Mouse (Mus musculus): Measurements from ENCODE around the gene Pard6b.

Pard6b gene

DNA sequence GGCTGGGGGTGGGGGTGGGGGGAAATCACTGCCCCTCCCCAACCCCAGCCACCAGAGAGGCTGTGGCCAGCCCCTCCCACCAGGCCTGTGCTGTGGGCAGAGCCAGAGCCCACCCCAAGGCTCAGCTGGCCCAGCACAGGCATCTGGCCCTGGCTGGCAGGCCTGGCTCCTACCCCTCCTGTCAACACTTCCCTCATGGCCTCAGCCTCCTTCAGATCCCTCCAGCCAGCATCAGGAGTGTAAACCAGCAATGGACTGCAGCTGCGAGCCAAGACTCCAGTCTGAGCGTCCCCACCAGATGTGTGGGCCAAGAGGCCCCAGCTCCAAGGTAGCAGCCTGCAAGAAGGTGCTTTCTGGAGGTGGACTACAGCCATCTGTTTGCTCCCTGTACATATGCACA lies 64.6 kb downstream of the Pard6b start:
- no peak for DNase-seq

DNA sequence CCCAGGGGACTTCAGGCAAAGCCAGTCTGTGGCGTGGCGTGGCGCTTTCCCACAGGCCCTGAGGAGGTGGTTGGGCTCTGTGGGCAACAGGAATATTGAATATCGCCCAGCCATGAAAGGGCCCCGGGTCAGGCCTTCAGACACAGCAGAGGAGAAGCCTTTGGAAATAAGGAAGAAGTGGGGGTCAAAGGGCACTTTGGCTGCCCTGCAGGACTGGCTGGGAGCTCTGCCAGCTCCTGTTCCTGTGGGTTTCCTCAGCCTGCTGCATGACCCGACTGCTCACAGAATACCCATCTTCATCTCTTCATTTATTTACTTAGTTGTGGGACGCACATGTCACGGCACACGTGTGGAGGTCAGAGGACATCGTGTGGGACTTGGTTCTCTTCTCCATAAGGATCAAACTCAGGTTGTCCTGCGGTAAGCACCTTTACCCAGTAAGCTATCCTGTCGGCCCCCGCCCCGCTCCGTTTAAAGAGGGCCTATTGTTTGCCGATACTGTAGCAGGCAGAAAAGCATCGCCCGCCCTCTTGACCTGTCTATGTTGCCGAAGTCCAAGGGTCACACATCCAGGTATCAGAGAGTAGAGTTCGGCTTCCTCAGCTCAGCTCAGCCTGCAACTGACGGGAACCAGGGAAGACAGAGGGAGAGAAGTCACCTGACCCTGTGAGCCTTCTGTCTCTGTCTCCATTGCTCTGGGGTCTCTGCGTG lies 67.1 kb downstream of the Pard6b start:
- DNase-seq: no peak

DNA sequence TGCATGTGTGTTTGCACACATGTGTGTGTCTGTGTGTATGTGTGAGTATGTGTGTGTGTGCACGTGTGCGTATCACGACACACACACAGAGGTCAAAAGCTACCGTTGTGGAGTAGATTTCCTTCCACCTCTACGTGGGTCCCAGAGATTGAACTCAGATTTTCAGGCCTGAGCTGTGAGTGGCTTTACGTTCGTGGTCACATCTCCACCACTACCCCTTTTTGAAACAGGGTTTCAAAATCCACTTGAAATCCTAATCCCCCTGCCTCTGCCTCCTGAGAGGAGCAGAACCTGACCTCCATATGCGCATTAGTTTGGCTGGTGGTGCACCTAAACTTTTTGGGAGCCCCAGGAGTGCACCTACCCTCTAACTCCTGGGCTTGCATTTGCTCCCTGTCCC lies 68.4 kb downstream of the Pard6b start:
- no peak for DNase-seq
